Mouse (Mus musculus): Measurements from ENCODE around the gene Sema3a.

DNA sequence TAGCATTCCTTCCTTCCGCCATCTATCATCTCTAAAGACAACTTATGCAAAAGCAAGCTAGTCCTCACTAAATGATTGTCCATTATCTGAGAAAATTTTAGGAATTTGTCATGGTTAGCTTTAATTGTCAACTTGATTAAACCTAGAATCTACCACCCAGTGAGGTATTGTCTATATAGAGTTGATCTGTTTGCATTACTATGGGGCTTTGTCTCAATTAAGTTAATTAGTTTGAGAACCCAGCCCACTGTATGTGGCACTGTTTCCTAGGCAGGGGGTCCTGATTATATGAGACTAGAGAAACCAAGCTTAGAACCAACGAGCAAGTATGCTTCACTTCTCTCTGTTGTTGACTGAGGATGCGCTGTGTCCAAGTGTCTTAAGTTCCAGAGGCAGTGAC, 194.9 kb downstream of the Sema3a start:
- no peak for TF ChIP-seq CTCF (IDR thresholded peaks at IDR 0.05; ENCODE audit: borderline replicate concordance, extremely low read depth, insufficient read depth, insufficient read length)
- no peak for TF ChIP-seq POLR2A (IDR thresholded peaks at IDR 0.05; ENCODE audit: borderline replicate concordance, extremely low read depth, insufficient read depth, insufficient read length, poor library complexity, severe bottlenecking)

Measured in brain, embryonic 14.5 days (tissue).